Mouse (Mus musculus) cerebellum, postnatal 14 days (tissue): ENCODE data around the gene Chac1.

Experiments
- DNase-seq, 2 experiments: peaks; one replicate each; pipeline ENCODE4 v3.0.0; 2021; ENCODE audit warnings: mixed read lengths in 2 of 2

Gene Chac1

DNA sequence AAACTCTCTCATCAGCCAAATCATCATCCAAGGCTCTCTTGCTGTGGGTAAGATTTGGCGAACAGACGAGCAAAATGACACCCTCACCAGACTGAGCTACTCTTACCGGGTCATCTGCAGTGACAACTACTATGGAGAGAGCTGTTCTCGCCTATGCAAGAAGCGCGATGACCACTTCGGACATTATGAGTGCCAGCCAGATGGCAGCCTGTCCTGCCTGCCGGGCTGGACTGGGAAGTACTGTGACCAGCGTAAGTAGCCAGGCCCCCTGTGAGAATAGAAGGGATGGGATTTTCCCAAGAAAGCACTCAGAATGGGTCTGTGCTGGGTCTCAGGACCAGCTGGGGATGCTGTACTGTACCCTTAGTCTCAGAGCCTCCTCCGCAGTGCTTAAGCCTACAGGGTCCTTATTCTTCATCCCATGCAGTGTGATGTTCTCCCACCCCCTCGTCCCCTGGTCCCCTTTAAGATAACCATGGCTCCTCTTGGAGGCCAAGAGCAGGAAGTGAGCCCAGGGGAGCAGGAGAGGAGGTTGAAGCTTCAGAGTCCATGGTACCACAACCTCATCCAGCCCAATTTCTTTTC is 23.0 kb upstream of the Chac1 start:
- DNase-seq: peak; percentile 69 to 74

GRCm38 (mm10) chr2:119328546-119328945 is 22.5 kb upstream of the Chac1 start:
- peak; percentile 58 to 70 for DNase-seq

DNA sequence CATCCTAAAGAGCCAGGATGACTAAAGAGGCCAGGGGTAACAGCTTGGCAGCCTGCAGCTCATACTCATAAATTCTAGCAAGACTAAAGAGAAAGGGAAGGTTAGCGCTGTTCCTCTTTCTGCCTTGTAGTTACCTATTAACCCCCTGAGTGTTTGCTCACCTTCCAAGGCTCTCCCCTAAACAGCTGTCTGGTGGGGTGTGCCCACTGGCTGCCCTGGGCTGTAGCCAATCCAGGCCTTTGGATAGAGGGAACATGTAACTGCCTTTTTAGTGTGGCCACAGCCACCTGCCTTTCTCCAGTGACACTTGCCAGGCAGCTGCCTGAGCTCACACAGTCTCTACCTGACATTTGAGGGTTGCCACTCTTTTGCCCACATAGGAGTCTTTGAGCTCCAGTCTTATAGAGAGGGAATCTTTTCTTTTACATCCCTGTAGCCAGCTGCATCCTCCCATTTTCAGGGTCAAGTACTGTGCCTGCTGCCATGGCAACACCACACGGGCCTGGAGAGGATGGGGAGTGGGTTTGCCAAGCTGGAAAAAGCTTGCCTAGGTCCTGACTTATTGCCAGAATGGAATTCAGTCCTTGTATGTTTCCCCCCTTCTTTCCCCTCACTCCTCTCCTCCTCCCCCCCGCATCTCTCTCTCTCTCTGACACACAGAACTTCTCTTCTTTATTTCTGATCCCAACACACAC is 21.8 kb upstream of the Chac1 start:
- peak in 1 of 2 experiments; percentile 45 for DNase-seq

GRCm38 (mm10) chr2:119330795-119331194 is 20.2 kb upstream of the Chac1 start:
- DNase-seq: no peak

- no peak for DNase-seq
These were observed 18.8 kb upstream of the Chac1 start for GRCm38 (mm10) chr2:119332177-119332661.

GRCm38 (mm10) chr2:119334135-119334534 is 16.9 kb upstream of the Chac1 start:
- DNase-seq: no peak

- DNase-seq: no peak
These were observed 16.0 kb upstream of the Chac1 start for GRCm38 (mm10) chr2:119334964-119335525.

DNA sequence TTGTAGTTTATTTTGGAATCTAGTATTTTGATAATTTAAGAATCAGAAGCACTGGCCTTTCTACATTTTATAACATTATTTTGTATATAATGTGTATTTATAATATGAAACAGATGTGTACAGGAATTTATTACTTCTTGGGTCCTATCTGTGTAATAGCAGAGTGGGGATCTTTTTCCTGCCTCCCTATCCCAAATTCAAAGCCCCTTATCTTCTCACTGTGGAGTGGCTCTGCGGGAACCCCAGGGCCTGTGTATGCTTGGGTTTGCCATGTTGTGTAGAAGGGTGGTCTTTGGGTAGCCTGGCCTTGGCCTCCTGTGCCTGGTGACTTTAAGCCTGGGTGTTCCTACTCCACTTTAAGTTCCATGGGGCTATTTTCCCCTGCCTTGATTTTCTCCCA is 15.5 kb upstream of the Chac1 start:
- no peak for DNase-seq

- no peak for DNase-seq
These were observed 15.0 kb upstream of the Chac1 start for GRCm38 (mm10) chr2:119336002-119336401.

- DNase-seq: peak in 1 of 2 experiments; percentile 57
These were observed 14.6 kb upstream of the Chac1 start for GRCm38 (mm10) chr2:119336470-119336869.

- DNase-seq: peak; percentile 95
These were observed 13.4 kb upstream of the Chac1 start for GRCm38 (mm10) chr2:119337425-119338265.

DNA sequence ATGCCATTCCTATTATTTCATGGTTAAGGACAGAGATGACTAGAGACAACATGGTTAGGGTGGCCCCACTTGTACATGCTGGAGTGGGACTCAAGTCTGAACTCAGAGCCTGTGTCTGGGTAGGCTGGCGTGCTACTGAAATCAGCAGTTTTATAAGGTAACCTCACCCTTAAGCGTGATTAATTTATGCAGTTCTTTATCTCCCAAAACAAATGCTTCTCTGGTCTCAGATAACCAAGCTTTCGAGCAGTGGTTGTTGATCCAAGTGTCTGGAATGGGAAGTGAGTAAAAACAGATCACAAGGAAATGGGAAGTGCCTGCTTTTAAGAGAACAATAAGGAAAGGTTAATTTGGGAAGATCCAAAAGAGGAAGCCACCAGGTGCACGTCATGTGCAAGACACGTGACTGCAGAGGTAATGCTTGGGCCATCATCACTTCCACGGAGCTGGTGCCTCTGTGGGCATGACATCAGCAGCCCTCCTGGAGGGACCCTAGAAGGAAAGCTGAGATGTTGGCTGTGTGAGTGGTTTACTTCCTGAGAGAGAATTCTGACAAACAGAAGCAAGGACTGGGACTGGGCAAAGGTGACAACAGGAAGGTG is 6.4 kb upstream of the Chac1 start:
- DNase-seq: no peak

DNA sequence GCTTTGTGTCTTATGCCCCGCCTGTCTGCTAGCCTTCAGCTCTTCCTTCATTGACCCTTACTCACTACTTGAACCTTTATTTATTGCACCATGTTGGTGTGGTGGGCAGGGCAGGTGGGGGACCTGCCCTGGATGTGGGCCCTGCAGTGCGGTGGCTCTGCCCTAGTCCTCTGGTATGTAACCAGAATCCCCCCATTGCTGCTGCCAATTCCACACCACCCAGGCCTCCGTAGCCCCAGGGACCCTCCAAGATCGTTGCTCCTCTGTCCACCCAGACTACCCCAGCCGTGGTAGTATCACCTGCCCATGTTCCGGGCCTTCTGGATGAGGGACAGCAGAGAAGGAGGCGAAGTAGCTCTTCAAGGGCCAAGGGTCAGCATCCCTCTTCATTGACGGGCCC is 2.7 kb downstream of the Chac1 start:
- no peak for DNase-seq

DNA sequence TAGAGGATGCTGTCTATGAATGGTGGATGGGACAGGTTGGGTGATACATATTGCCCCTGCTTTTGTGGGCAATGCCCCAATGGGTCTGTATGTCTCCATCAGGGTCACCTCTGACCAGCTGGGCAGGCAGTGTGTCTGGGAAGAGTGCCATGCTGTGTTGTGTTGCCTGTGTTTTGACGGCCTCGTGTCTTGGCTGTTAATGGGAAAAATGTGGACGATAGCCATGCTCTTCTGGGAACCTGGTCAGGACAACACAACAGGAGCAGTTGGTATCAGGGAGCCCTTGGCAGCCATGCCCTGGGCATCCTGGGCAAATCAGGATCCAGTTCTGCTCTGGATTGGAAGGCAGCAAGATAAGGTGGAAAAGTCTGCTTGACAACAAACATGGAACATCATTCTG is 4.1 kb downstream of the Chac1 start:
- peak; percentile 94 for DNase-seq

- DNase-seq: peak; percentile 92 to 93
These were observed 4.6 kb downstream of the Chac1 start for GRCm38 (mm10) chr2:119355651-119356050.

- DNase-seq: no peak
These were observed 5.3 kb downstream of the Chac1 start for GRCm38 (mm10) chr2:119356310-119356709.

DNA sequence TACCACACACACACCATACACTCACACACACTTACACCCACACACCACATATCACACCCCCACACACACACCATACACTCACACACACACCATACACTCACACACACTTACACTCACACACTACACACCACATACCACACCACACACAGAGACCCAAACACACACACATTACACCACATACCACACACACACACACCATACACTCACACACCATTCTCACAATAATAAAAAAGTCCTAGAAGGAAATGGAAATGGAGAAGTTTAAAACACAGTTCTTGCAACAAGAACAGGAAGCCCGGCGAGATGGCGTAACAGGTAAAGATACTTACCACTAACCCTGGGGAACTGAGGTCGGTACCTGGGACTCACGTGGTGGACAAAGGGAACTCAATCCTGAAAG is 5.8 kb downstream of the Chac1 start:
- DNase-seq: no peak

- DNase-seq: no peak
These were observed 7.2 kb downstream of the Chac1 start for GRCm38 (mm10) chr2:119358249-119358648.

GRCm38 (mm10) chr2:119359721-119360291 is 8.8 kb downstream of the Chac1 start:
- DNase-seq: no peak

- DNase-seq: no peak
These were observed 13.9 kb downstream of the Chac1 start for GRCm38 (mm10) chr2:119364969-119365368.

DNA sequence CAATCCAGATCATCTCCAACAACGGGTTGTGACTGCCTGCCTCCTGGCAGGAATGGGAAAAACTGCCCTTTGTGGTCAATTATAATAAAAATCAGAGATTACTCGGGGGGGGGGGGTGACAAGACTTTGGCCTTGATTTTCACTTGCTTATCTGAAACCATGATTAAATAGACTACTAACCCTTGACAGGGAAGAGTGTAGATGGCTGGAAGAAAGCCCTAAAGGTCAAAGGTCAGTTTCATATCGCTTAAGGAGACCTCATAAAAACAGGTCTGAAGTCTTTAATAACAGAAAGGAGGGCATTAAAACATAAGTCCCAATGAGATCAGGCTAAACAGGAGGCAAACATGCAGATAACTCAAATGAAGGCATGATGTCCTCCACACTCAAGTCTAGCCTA is 16.3 kb downstream of the Chac1 start:
- no peak for DNase-seq

- no peak for DNase-seq
These were observed 19.1 kb downstream of the Chac1 start for GRCm38 (mm10) chr2:119370116-119370515.
